31 mouse cellular contexts compared by ENCODE assay signal in genomic region chr8:10004115-10004514, GRCm38 (mm10). TPM values are rescaled to one million over a fixed set of nuclear protein-coding genes. Genes with fewer than 3 reads are reported as not detected.
"Had no signal": no experiment of that assay in that cellular context is flagged by ENCODE, and none has a peak within 500 bp of the region (broad histone marks: within the 10 kb centered on the region; RNA-seq: fewer than 3 reads in every experiment).

No protein-coding gene starts in this region.

- H3K9me3 ChIP-seq: embryonic facial prominence, embryonic 10.5 days; embryonic facial prominence, embryonic 12.5 days; embryonic facial prominence, embryonic 13.5 days; embryonic facial prominence, embryonic 15.5 days; forebrain, embryonic 10.5 days; forebrain, embryonic 12.5 days; forebrain, embryonic 13.5 days; forebrain, embryonic 15.5 days had no signal

- H3K27me3 ChIP-seq: forebrain, embryonic 15.5 days had no signal

- H3K27ac ChIP-seq: embryonic facial prominence, embryonic 10.5 days; embryonic facial prominence, embryonic 12.5 days; embryonic facial prominence, embryonic 13.5 days; embryonic facial prominence, embryonic 15.5 days; forebrain, embryonic 10.5 days; forebrain, embryonic 12.5 days; forebrain, embryonic 13.5 days; forebrain, embryonic 15.5 days; gastrocnemius, adult 2 months; heart, adult 2 months had no signal

- H3K36me3 ChIP-seq: embryonic facial prominence, embryonic 10.5 days; embryonic facial prominence, embryonic 12.5 days; embryonic facial prominence, embryonic 13.5 days; embryonic facial prominence, embryonic 15.5 days; forebrain, embryonic 10.5 days; forebrain, embryonic 12.5 days; forebrain, embryonic 15.5 days had no signal

- H3K4me3 ChIP-seq: embryonic facial prominence, embryonic 10.5 days; embryonic facial prominence, embryonic 12.5 days; embryonic facial prominence, embryonic 13.5 days; embryonic facial prominence, embryonic 15.5 days; erythroblast, embryonic 14.5 days; forebrain, embryonic 10.5 days; forebrain, embryonic 12.5 days; forebrain, embryonic 13.5 days; forebrain, embryonic 15.5 days; gastrocnemius, adult 2 months; heart, adult 2 months had no signal

- H3K9ac ChIP-seq: embryonic facial prominence, embryonic 12.5 days; embryonic facial prominence, embryonic 13.5 days; embryonic facial prominence, embryonic 15.5 days; forebrain, embryonic 12.5 days; forebrain, embryonic 13.5 days; forebrain, embryonic 15.5 days; forebrain, postnatal 0 days had no signal

- ATAC-seq: forebrain, embryonic 13.5 days; forebrain, embryonic 14.5 days; forebrain, embryonic 15.5 days; forebrain, embryonic 16.5 days; forebrain, postnatal 0 days had no signal

- DNase-seq: cerebellum, adult 2 months; cerebellum, adult 8-10 months; cerebellum, adult 9-10 months; cerebellum, adult 9-11 months; cerebellum, postnatal 10 days; cerebellum, postnatal 14 days; cerebellum, postnatal 25 days; cerebellum, postnatal 36 days; embryo, embryonic 11 days; forebrain, postnatal 0 days; gastrocnemius, adult 2 months; gastrocnemius, postnatal 10 days; gastrocnemius, postnatal 14 days; gastrocnemius, postnatal 25 days; gastrocnemius, postnatal 36 days; heart, adult 11 months; heart, adult 18-20 months; heart, adult 2 months had no signal

- H3K4me2 ChIP-seq: embryonic facial prominence, embryonic 12.5 days; embryonic facial prominence, embryonic 13.5 days; embryonic facial prominence, embryonic 15.5 days; forebrain, embryonic 12.5 days; forebrain, embryonic 13.5 days; forebrain, embryonic 15.5 days had no signal

RNA-seq across cellular contexts. Expression of gene Tnfsf13b, which starts 2.2 kb away (rescaled TPM):
- total RNA-seq: common myeloid progenitor, adult 5-6 weeks had no signal
- polyA plus RNA-seq: embryonic facial prominence, embryonic 10.5 days; embryonic facial prominence, embryonic 11.5 days; embryonic facial prominence, embryonic 15.5 days; erythroblast, embryonic 14.5 days had no signal
